In the genomic region with DNA sequence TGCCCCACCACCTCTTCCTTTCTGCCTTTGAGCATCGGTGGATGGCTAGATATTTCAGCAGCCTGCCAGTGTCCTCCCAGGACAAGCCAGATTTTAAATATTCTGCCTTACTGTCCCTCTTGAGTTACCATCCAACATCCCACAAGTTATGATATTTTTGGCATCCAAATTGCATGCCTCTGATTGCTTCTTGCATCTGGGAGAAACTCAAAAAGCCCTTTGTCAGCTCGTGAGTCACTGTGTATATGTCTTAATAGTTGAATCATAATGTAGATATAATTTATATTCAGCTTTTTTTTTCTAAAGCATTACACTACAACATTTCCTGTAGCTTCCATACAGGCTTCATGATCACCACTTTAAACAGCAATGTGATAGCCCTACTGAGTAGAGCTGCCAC, we compare ENCODE assay signal across 23 mouse cellular contexts. TPM values are rescaled to one million over a fixed set of nuclear protein-coding genes. Genes with fewer than 3 reads are reported as not detected.
"Had no signal": no experiment of that assay in that cellular context is flagged by ENCODE, and none has a peak within 500 bp of the region (broad histone marks: within the 10 kb centered on the region; RNA-seq: fewer than 3 reads in every experiment).

No protein-coding gene starts in this region.

- H3K9me3 ChIP-seq: limb, embryonic 12.5 days; limb, embryonic 15.5 days; megakaryocyte, embryonic 14.5 days; midbrain, embryonic 10.5 days had no signal

- H3K4me3 ChIP-seq: limb, embryonic 12.5 days; limb, embryonic 15.5 days; megakaryocyte, embryonic 14.5 days; midbrain, embryonic 10.5 days had no signal

- ATAC-seq: liver, postnatal 0 days; lung, postnatal 0 days had no signal

- DNase-seq: kidney, adult 18-20 months; kidney, adult 9 months; kidney, postnatal 14 days; kidney, postnatal 4 days; left cerebral cortex, postnatal 4 days; liver, postnatal 0 days; lung, embryonic 14.5 days; lung, postnatal 36 days; thymus, postnatal 25 days had no signal

- H3K36me3 ChIP-seq: limb, embryonic 12.5 days; limb, embryonic 15.5 days; midbrain, embryonic 10.5 days had no signal

- H3K4me1 ChIP-seq: limb, embryonic 15.5 days had no signal

- H3K4me2 ChIP-seq: limb, embryonic 12.5 days; limb, embryonic 15.5 days; liver, embryonic 11.5 days; lung, embryonic 14.5 days had no signal

- H3K9ac ChIP-seq: limb, embryonic 12.5 days; limb, embryonic 15.5 days; liver, embryonic 14.5 days; liver, postnatal 0 days; lung, embryonic 14.5 days had no signal

- H3K27ac ChIP-seq: limb, embryonic 12.5 days; limb, embryonic 15.5 days; liver, embryonic 14.5 days had no signal

RNA-seq across cellular contexts. Expression of gene Dnajc5g, which starts 19.0 kb away (rescaled TPM):
- polyA plus RNA-seq: kidney, embryonic 16.5 days; limb, embryonic 12.5 days; limb, embryonic 15.5 days; liver, embryonic 11.5 days; liver, embryonic 14.5 days; liver, postnatal 0 days; lung, embryonic 14.5 days; lung, postnatal 0 days; midbrain, embryonic 10.5 days; neural tube, embryonic 11.5 days; neural tube, embryonic 14.5 days; small intestine, adult 2 months; spleen, adult 2 months; stomach, embryonic 14.5 days; thymus, postnatal 0 days had no signal

RNA-seq across cellular contexts. Expression of gene Slc30a3, which starts 20.9 kb away (rescaled TPM):
- polyA plus RNA-seq: lung, embryonic 14.5 days; lung, postnatal 0 days had no signal

RNA-seq across cellular contexts. Expression of gene Trim54, which starts 29.4 kb away (rescaled TPM):
- polyA plus RNA-seq: liver, embryonic 14.5 days; lung, embryonic 14.5 days; midbrain, embryonic 10.5 days; neural tube, embryonic 14.5 days; small intestine, adult 2 months; spleen, adult 2 months; stomach, embryonic 14.5 days had no signal
